Mouse (Mus musculus) heart, postnatal 10 days (tissue): ENCODE data around the gene Nps. TPM values are rescaled to one million over a fixed set of nuclear protein-coding genes. Genes with fewer than 3 reads are reported as not detected.

Experiments
- total RNA-seq, 2 experiments: library from RNA; stranded (reverse); gene quantifications; 2 replicates each; pipeline ENCODE4 v1.2.3; 2021

Nps gene
- total RNA-seq, 2 experiments from 2014 or later = not detected

Other genes starting within 250 kb of the Nps start
- not detected for gene Foxi2, start 151.6 kb downstream of the Nps start, total RNA-seq